Mouse (Mus musculus): Measurements from ENCODE around the gene Themis. TPM values are rescaled to one million over a fixed set of nuclear protein-coding genes. Genes with fewer than 3 reads are reported as not detected.

Themis gene
- under 1 TPM in 1 of 4 experiments, not detected in 3; 0.29 TPM for total RNA-seq (2022)

GRCm38 (mm10) chr10:28668261-28668660 is at the start of gene Themis:
Gene Themis (plus strand): TSS chr10:28668360.
- no peak for DNase-seq (ENCODE audit: low spot score)

GRCm38 (mm10) chr10:28619415-28619814 is 48.7 kb upstream of the Themis start:
- DNase-seq (ENCODE audit: low spot score): no peak

GRCm38 (mm10) chr10:28636096-28636495 is 32.1 kb upstream of the Themis start:
- no peak for DNase-seq (ENCODE audit: low spot score)

GRCm38 (mm10) chr10:28641887-28642286 is 26.3 kb upstream of the Themis start:
- no peak for DNase-seq (ENCODE audit: low spot score)

GRCm38 (mm10) chr10:28647855-28648254 is 20.3 kb upstream of the Themis start:
- no peak for DNase-seq (ENCODE audit: low spot score)

- DNase-seq (ENCODE audit: low spot score): no peak
Measured at GRCm38 (mm10) chr10:28649109-28649899, 18.9 kb upstream of the Themis start.

- no peak for DNase-seq (ENCODE audit: low spot score)
Measured at GRCm38 (mm10) chr10:28649900-28650160, 18.3 kb upstream of the Themis start.

- no peak for DNase-seq (ENCODE audit: low spot score)
Measured at GRCm38 (mm10) chr10:28651910-28652309, 16.2 kb upstream of the Themis start.

- DNase-seq (ENCODE audit: low spot score): no peak
Measured at GRCm38 (mm10) chr10:28654733-28655132, 13.4 kb upstream of the Themis start.

- DNase-seq (ENCODE audit: low spot score): no peak
Measured at GRCm38 (mm10) chr10:28665141-28665540, 3.0 kb upstream of the Themis start.

- no peak for DNase-seq (ENCODE audit: low spot score)
Measured at GRCm38 (mm10) chr10:28673931-28674330, 5.8 kb downstream of the Themis start.

- DNase-seq (ENCODE audit: low spot score): no peak
Measured at GRCm38 (mm10) chr10:28675337-28675736, 7.2 kb downstream of the Themis start.

- DNase-seq (ENCODE audit: low spot score): no peak
Measured at GRCm38 (mm10) chr10:28694981-28695380, 26.8 kb downstream of the Themis start.

- DNase-seq (ENCODE audit: low spot score): no peak
Measured at GRCm38 (mm10) chr10:28696032-28696431, 27.9 kb downstream of the Themis start.

GRCm38 (mm10) chr10:28698175-28698574 is 30.0 kb downstream of the Themis start:
- no peak for DNase-seq (ENCODE audit: low spot score)

GRCm38 (mm10) chr10:28721828-28722227 is 53.7 kb downstream of the Themis start:
- no peak for DNase-seq (ENCODE audit: low spot score)

- no peak for DNase-seq (ENCODE audit: low spot score)
Measured at GRCm38 (mm10) chr10:28723266-28723665, 55.1 kb downstream of the Themis start.

- peak; percentile 2 for DNase-seq (ENCODE audit: low spot score)
Measured at GRCm38 (mm10) chr10:28730122-28730521, 62.0 kb downstream of the Themis start.

- DNase-seq (ENCODE audit: low spot score): no peak
Measured at GRCm38 (mm10) chr10:28737953-28738352, 69.8 kb downstream of the Themis start.

GRCm38 (mm10) chr10:28746426-28746825 is 78.3 kb downstream of the Themis start:
- no peak for DNase-seq (ENCODE audit: low spot score)

GRCm38 (mm10) chr10:28753321-28753720 is 85.2 kb downstream of the Themis start:
- no peak for DNase-seq (ENCODE audit: low spot score)

- no peak for DNase-seq (ENCODE audit: low spot score)
Measured at GRCm38 (mm10) chr10:28754927-28755326, 86.8 kb downstream of the Themis start.

- no peak for DNase-seq (ENCODE audit: low spot score)
Measured at GRCm38 (mm10) chr10:28776777-28777402, 108.7 kb downstream of the Themis start.

All from heart, adult 8-10 months (tissue).